Mouse (Mus musculus) right cerebral cortex, postnatal 14 days (tissue): Measurements from ENCODE around the gene Otud7b.
"Not testable (repeated sequence)": the region's sequence is repeated elsewhere in the genome, so short reads cannot be mapped to it uniquely, and the experiment has no call there.

Experiments
- DNase-seq: peaks from one replicate; pipeline ENCODE4 v3.0.0; 2022

The Otud7b gene

DNA sequence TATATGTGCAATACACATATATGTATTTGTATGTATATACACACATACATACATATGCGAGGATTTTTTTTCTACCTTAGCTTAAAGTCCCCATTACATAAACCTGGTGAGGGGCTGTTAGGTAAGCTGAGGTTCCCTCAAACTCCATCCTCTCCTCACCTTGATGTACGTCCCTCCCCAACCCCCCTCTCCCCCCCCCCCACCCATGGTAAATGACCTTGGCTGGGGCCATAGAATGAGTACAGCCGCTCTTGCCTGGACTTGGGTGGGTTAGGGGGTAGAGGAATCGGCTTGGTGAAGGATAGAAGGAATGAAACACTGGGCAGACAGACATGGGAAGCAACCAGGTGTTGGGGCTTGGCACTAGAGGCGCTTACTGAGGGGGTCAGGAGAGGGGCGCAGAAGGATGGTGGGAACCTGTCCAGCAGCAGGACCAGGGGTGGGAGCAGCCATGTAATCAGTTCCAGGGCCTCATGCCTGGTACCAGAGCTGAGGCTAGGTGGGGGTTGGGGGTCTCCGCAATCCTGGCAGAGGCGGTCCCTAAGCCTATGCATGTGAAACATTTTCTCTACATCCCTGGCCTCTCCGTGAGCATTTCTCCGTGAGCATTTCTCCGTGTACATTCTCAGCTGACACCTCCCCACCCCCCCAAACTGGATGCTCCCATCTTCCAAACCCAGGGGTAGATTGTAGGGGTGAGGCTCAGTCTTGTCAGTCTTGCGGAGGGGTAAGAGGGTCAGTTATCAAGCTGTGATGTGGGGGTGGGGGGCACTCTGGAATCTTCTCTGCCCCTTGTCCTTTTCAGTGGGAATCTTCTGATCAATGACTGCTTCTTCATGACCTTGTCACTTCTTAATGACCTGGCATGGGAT lies 77.4 kb downstream of the Otud7b start:
- peak; percentile 48 for DNase-seq

DNA sequence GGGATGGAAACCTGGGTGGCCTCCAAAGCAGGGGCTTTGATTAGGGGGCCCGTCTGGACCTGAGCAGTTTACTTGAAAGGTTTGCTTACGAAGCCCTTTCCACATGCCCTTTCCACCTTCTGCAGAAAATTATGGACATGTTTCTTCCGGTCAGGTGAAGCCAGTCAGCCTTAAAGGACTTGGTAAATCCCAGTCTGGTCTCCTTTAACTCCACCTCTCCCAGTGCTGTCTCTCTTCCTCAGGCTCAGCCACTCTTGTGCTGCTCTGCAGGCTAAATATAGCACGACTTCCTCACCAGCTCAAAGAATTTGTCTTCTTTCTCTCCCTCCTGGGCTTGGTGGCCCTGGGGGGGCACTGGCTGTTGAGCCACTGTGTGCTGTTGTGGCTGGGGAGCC lies 78.1 kb downstream of the Otud7b start:
- no peak for DNase-seq

DNA sequence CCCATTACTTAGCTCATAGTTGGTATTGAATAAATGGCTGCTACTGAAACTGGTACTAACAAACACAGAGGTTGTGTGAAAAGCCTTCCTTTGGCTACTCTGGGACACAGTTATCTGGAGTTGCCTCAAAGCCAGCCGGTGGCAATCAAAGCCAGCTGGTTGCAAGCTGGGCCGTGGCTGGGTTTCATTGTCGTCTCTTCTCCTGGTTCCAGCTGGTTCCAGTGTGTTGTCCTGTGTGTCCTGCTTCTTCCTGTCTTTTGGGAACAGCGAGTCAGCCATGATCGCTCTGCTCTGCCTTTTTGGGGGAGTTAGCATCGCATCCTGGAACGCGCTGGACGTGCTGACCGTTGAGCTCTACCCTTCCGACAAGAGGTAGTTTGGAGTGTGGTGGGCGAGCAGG lies 88.7 kb downstream of the Otud7b start:
- no peak for DNase-seq

DNA sequence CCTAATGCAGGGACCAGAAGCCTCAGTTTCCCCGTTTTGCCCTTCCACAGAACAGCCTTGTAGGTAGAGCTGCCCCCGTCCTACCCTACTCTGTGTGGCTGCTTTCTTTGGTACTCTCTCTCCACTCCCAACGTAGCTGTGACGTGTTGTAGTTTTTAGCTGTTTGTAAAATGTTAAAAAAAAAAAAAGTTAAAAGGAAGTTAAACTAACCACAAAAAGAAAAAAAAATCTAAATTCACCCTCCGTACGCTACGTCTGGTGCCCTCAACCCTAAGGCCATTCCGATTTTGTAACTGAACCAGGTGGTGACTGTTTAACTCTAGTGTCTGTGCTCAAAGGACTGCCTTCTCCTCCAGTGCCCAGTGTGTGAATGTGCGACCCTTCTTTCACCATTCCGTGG lies 90.6 kb downstream of the Otud7b start:
- no peak for DNase-seq

DNA sequence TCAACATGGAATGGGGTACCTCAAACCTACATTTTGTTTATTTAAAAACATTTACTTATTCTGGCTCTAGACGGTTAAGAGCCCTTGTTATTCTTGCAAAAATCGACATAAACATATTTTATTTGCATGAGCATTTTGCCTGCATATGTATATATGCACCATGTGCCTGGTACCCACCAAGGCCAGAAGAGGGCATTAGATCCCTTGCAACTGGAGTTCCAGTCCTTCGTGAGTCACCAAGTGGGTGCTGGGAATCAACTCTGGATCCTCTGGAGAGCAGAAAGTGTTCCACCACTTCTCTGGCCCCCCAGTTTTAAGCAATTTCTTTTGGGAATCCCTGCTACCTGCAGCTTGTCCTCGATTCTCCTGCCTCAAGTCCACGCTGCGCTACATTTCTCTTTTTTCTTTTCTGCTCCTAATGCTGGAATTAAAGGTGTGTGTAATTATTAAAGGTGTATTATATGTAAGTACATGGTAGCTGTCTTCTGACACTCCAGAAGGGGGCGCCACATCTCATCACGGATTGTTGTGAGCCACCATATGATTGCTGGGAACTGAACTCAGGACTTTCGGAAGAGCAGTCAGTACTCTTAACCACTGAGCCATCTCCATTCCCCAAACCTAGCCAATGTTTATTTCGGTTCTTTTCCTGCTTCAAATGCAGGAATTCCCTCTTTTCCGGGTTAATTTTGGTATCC lies 91.4 kb downstream of the Otud7b start:
- DNase-seq = no peak

DNA sequence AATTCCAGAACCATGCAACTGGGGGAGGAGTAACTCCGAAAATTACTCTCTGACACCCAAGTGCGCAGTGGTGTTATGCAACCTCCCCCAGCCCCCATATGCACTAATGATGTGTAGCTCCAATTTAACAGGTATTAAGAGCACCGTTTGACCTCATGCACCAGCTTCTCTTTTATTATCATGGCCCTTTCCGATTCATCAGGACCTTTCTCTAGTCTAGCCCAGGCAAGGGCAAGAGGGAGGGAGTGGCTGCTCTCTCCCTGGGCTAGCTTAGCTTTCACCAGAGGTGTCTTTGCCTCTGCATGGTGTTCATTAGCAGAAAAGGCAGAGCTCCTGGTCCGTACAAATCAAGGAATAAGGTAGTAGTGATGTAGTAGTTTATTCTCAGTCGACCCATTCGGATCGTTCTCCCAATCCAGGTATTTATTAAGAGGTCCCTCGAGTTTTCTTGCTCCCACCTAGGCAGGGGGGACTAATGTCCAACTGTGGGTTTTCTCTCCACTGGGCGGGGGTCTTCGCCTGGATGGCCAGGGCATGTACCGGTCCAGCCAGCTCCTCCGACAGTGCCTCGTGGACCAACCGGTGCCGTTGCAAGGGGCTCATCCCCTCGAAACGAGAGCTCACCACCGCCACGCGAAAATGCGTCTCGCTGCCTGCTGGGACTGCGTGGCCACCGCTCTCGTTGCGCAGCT lies 92.3 kb downstream of the Otud7b start:
- no peak for DNase-seq

DNA sequence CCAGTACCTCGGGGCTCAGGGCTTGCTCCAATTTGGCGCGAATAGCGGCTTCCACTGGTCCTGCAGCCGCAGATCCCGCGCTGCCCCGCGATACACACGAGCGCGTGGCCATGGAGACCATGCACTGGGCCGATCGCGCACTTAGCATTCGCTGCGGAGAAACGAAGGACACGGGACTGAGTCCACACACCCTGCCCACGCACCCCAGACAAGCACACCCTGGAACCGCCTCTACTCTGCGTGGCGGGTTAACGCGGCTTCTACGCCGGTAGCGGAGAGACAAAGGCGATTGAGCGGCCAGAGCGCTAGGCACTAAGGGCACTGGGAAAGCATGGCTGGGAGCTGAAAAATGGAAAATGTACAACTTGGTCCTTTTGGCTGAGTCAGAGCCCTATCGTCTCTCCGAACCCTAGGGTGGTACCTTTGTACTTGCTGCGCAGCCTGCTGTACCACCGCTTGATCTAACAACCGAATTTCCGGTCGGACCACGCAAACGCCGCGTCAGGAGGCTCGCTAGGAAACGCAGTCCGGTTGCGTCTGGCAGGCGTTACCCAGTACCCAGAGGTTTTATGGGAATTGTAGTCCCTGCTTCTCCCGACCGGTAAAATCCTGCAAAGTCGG lies 92.9 kb downstream of the Otud7b start:
- peak; percentile 91 for DNase-seq

DNA sequence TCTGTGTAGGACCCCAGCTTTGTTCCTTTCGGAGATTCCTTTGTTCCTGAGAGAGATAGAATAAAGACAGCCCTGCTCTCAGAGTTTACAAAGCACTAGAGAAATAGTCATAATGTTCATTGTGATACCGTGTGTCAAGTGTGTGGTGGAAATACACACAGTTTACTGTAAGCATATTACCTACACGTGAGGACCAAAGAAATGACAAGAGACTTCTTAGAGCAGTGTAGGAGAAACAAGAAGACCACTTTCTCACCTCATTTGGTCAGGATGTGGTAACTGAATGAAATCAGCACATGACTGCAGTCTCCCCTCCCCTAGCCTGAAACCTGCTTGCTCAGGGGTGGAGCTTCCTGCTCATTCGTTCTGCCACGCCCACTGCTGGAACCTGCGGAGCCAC lies 93.9 kb downstream of the Otud7b start:
- no peak for DNase-seq

DNA sequence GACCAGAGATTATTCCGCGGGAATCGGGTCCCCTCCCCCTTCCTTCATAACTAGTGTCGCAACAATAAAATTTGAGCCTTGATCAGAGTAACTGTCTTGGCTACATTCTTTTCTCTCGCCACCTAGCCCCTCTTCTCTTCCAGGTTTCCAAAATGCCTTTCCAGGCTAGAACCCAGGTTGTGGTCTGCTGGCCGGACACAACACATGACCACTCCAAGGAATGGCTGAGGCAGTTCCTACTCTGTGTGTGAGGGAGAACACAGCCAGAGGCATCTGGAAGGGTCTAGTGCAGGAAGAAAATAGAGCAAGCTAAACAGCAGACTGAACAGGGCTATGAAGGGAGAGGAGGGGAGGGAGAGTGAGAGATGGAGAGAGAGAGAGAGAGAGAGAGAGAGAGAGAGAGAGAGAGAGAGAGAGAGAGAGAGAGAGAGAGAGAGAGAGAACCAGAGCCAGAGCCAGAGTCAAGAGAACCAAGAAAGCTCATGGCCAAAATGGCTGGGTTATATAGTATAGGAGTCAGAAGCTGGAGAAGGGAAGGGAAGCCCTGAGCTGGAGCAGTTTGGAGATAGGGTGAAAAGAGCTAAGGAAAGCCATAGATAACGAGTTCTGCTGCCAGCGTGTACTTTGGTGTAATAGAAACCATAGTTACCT lies 94.4 kb downstream of the Otud7b start:
- not testable (repeated sequence) for DNase-seq

DNA sequence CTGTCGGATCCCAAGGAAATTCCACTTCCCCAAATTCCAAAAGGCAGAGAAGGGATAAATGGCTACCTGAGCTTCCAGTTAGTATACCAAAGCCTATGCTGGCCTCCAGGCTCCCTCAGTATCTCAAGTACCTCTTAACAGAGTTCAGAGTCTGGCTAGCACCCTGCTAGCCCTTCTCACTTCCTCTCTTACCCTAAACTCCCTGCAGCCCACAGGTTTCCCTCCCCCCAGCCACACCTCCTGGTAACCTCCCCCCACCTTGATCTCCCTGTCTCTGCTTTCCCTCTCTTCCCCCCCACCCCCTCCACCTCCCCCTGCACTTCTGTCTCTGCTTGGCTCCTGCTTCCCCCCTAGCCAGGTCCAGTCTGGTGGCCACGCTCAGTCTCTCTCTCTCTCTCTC lies 95.4 kb downstream of the Otud7b start:
- no peak for DNase-seq

DNA sequence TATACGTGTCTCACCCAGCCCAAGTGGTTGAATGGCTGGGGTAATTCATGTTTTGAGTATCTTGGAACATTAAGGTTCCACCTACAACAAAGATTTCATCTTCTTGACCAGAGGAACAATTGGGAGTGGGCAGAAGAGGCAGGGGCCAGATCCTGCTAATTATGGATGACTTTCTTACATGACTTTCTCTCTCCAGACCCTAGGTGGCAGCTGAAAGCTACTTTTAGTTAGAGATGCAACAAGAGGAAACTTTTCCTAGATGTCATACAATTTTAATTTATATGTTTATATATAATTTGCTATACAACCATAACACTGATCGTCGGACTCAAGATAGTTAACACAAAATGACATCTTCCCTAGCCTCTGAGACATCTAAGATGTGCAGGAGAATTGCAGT lies 103.5 kb downstream of the Otud7b start:
- no peak for DNase-seq

DNA sequence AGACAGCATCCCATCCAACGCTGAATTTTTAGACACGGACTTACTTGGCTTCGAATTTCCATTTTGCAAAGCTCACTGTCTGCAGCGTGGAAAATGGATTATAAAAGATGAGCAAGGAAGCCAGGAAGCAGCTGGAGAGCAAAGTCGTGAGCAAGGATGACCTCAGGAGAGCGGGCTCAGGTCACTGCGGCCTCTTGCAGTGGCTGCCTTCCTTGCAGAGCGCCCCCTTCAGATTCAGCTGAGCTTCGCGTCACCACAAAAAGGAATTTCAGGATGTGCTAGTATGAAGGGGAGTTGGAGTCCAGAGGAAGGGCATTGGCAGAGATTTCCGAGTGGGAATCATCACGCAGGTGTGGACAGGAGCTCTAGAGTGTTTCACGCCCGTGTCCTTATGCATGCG lies 104.9 kb downstream of the Otud7b start:
- no peak for DNase-seq
